Mouse (Mus musculus) brain, embryonic 14.5 days (tissue): ENCODE results near the gene Dhx57. TPM values are rescaled to one million over a fixed set of nuclear protein-coding genes. Genes with fewer than 3 reads are reported as not detected.
A peak's percentile ranks its signal among the peaks of the same experiment; 100 is the strongest.

Experiments
- DNase-seq: peaks from one replicate; pipeline ENCODE4 v3.0.0-alpha.2; 2011; ENCODE audit warnings: low read depth
- CTCF ChIP-seq: fragments of 200-500 bp; IDR thresholded peaks from 2 replicates; pipeline ENCODE4 v1.5.1; 2012; ENCODE audit warnings: inconsistent platforms, mild to moderate bottlenecking, moderate library complexity, borderline replicate concordance; ENCODE audit not compliant: insufficient read depth, insufficient read length; ENCODE audit errors: extremely low read depth
- POLR2A ChIP-seq: fragments of 200-500 bp; IDR thresholded peaks from 2 replicates; pipeline ENCODE4 v1.6.1; 2012; ENCODE audit warnings: mild to moderate bottlenecking, inconsistent platforms, borderline replicate concordance; ENCODE audit not compliant: poor library complexity, insufficient read depth, insufficient read length, severe bottlenecking; ENCODE audit errors: extremely low read depth
- polyA plus RNA-seq: library from polyadenylated mRNA; depleted of rRNA; stranded (reverse); fragments of >200 nt; gene quantifications from 2 replicates; pipeline ENCODE4 v1.2.3, GENCODE M21; 2012; rRNA removed

The Dhx57 gene
- polyA plus RNA-seq, result 65.0 and 69.8 TPM in 2 replicates

GRCm38 (mm10) chr17:80290074-80290657 is at the start of gene Dhx57, which contains the start of gene Morn2:
TSS of gene Dhx57 (minus strand) at chr17:80290476.
TSS of gene Morn2 (plus strand) at chr17:80290203.
- DNase-seq, result peak; percentile 98

GRCm38 (mm10) chr17:80332386-80332785 is 42.1 kb upstream of the Dhx57 start:
- peak; percentile 52 for DNase-seq
- TF ChIP-seq POLR2A (no peak), CTCF (peak; percentile 37; the same call in 1 of the 2 replicates)

More at GRCm38 (mm10) chr17:80290074-80290657, at the start of gene Dhx57, which contains the start of gene Morn2:
- peak; percentile 34; the same call in 1 of the 2 replicates for TF ChIP-seq POLR2A
- TF ChIP-seq CTCF, result no peak

GRCm38 (mm10) chr17:80326431-80326830 is 36.2 kb upstream of the Dhx57 start:
- no peak for TF ChIP-seq POLR2A
- DNase-seq, result peak; percentile 32

GRCm38 (mm10) chr17:80325456-80325855 is 35.2 kb upstream of the Dhx57 start:
- DNase-seq, result no peak

GRCm38 (mm10) chr17:80324521-80324920 is 34.2 kb upstream of the Dhx57 start:
- TF ChIP-seq CTCF (no peak), POLR2A (no peak)
- DNase-seq, result no peak

More at GRCm38 (mm10) chr17:80325456-80325855, 35.2 kb upstream of the Dhx57 start:
- TF ChIP-seq CTCF, result no peak
- TF ChIP-seq POLR2A, result no peak

GRCm38 (mm10) chr17:80323658-80324057 is 33.4 kb upstream of the Dhx57 start:
- DNase-seq, result no peak
- TF ChIP-seq CTCF (no peak), POLR2A (no peak)

- TF ChIP-seq POLR2A, result no peak
- no peak for TF ChIP-seq CTCF
- DNase-seq, result no peak
These were observed 32.7 kb upstream of the Dhx57 start for GRCm38 (mm10) chr17:80323015-80323414.

GRCm38 (mm10) chr17:80322228-80322627 is 32.0 kb upstream of the Dhx57 start:
- TF ChIP-seq POLR2A, result no peak
- TF ChIP-seq CTCF, result no peak
- DNase-seq, result no peak

GRCm38 (mm10) chr17:80312405-80312804 is 22.1 kb upstream of the Dhx57 start:
- TF ChIP-seq POLR2A (no peak), CTCF (no peak)
- DNase-seq, result no peak

- DNase-seq, result peak; percentile 61
- no peak for TF ChIP-seq CTCF
- no peak for TF ChIP-seq POLR2A
These were observed 21.5 kb upstream of the Dhx57 start for GRCm38 (mm10) chr17:80311761-80312160.

- TF ChIP-seq CTCF, result no peak
- no peak for TF ChIP-seq POLR2A
- no peak for DNase-seq
These were observed 17.0 kb upstream of the Dhx57 start, which contains the start of gene Arhgef33 for GRCm38 (mm10) chr17:80307251-80307650. TSS of gene Arhgef33 (plus strand) at chr17:80307407.

- no peak for TF ChIP-seq CTCF
- no peak for TF ChIP-seq POLR2A
- no peak for DNase-seq
These were observed 8.6 kb upstream of the Dhx57 start for GRCm38 (mm10) chr17:80298844-80299243.
